Mouse (Mus musculus) neural tube, embryonic 12.5 days (tissue): ENCODE measurements around the gene Abcf2. TPM values are rescaled to one million over a fixed set of nuclear protein-coding genes. Genes with fewer than 3 reads are reported as not detected.
A peak's percentile ranks its signal among the peaks of the same experiment; 100 is the strongest.

Source experiments
- ATAC-seq: fragments of 200-750 bp; cut with Nextera tagmentation; 2 replicates; pipeline ENCODE4 v1.8.0; 2017; ENCODE audit warnings: low read depth, mild to moderate bottlenecking, moderate TSS enrichment, moderate library complexity; ENCODE audit not compliant: low FRiP score
- H3K27ac ChIP-seq: fragments of 300-500 bp; sonication (generic); 2 replicates; pipeline ENCODE4 v1.5.1; 2016
- H3K27me3 ChIP-seq: fragments of 300-500 bp; sonication (generic); replicated peaks from 2 replicates; pipeline ENCODE4 v1.6.1; 2016; ENCODE audit warnings: mild to moderate bottlenecking
- H3K36me3 ChIP-seq: fragments of 300-500 bp; sonication (generic); 2 replicates; pipeline ENCODE4 v1.6.1; 2016; ENCODE audit warnings: mild to moderate bottlenecking
- H3K4me1 ChIP-seq: fragments of 300-500 bp; sonication (generic); 2 replicates; pipeline ENCODE4 v1.6.1; 2016
- H3K4me2 ChIP-seq: fragments of 300-500 bp; sonication (generic); replicated peaks from 2 replicates; pipeline ENCODE4 v1.6.1; 2016; ENCODE audit warnings: mild to moderate bottlenecking
- H3K4me3 ChIP-seq: fragments of 300-500 bp; sonication (generic); 2 replicates; pipeline ENCODE4 v1.5.1; 2016
- H3K9ac ChIP-seq: fragments of 300-500 bp; sonication (generic); 2 replicates; pipeline ENCODE4 v1.6.1; 2016; ENCODE audit warnings: mild to moderate bottlenecking
- H3K9me3 ChIP-seq: fragments of 300-500 bp; sonication (generic); 2 replicates; pipeline ENCODE4 v1.6.1; 2016; ENCODE audit warnings: mild to moderate bottlenecking
- WGBS: fragments of 180-500 bp; shearing (Covaris S2); methylation state at CpG from one replicate; pipeline ENCODE4 v1.1.7; 2016; 5-methylcytosine and 5-hydroxymethylcytosine counted together
- polyA plus RNA-seq: library from polyadenylated mRNA; unstranded; fragments of >200 nt; fragmentation: Nextera tagmentation; extraction: Ambion mirVana; gene quantifications from 2 replicates; pipeline ENCODE4 v1.2.1, GENCODE M21; 2016

Gene Abcf2
- polyA plus RNA-seq, 1 experiment from 2014 or later, result 123 TPM

DNA sequence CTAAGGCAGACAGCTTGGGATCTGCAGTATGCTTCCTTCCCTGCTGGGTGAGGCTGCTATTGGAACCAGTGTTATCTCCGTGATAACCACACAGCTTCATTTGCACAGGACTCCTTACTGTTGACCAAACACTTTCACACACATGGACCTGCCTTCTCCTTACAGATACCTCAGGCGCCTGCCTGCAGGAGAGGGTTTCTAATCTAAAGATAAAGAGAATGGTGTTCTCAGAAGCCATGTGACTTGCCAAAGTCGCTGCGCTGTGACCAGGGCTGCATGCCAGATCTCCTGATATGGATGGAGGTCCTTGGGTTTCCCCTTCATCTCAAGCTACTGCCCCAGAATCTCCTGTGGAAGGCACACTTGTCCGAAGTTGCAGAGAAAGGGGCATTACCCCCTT is 32.1 kb upstream of the Abcf2 start:
- H3K9ac ChIP-seq, result no peak overlapping the region
- peaks cover 38% of the 10 kb centered on the region for H3K4me1 ChIP-seq
- no peak overlapping the region for H3K4me3 ChIP-seq
- H3K27me3 ChIP-seq, result no peaks in the 10 kb centered on the region
- H3K36me3 ChIP-seq, result no peaks in the 10 kb centered on the region
- 55% methylated on average over 5 of the region's 5 CpGs for WGBS
- no peak for ATAC-seq
- H3K9me3 ChIP-seq, result no peaks in the 10 kb centered on the region
- no peak overlapping the region for H3K4me2 ChIP-seq
- no peak overlapping the region for H3K27ac ChIP-seq

DNA sequence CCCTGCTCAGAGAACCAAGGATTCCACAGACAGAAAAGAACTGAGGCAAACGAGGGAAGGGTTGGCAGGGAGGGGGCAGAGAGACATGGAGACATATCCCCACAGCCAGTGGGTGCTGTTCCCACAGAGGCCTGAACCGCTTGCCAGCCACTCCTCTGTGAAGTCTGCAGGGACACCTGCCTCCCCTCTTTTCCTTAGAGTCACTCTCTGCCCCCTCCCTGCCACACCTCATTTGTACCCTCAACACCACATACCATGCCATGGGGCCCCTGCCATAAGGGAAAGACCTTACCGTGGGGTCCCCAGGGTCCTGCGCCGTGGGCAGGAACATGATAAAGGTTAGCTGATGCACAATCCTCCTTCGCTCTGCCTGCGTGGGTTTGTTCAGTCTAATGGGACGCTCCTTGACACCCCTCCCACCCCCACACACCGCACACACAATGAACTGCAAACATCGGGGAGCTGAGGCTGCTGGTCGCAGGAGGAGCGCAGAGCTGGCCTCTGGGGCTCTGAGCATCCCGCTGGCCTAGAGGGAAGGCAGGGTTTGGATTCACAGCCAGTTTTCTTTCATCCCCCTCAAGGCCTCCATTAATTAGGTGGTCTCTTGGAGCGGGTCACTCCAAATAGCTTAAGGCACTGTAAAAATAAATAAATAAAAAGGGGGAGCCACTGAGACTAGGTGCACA is 28.9 kb upstream of the Abcf2 start:
- peak overlapping the region; percentile 93 for H3K27ac ChIP-seq
- no peaks in the 10 kb centered on the region for H3K9me3 ChIP-seq
- WGBS, result 11% methylated on average over 14 of the region's 14 CpGs
- H3K4me1 ChIP-seq, result peaks cover 58% of the 10 kb centered on the region
- no peaks in the 10 kb centered on the region for H3K36me3 ChIP-seq
- peak overlapping the region; percentile 74 for H3K9ac ChIP-seq
- ATAC-seq, result no peak
- H3K27me3 ChIP-seq, result no peaks in the 10 kb centered on the region
- H3K4me2 ChIP-seq, result peak overlapping the region; percentile 93
- peak overlapping the region; percentile 49; the same call in 1 of the 2 replicates for H3K4me3 ChIP-seq

DNA sequence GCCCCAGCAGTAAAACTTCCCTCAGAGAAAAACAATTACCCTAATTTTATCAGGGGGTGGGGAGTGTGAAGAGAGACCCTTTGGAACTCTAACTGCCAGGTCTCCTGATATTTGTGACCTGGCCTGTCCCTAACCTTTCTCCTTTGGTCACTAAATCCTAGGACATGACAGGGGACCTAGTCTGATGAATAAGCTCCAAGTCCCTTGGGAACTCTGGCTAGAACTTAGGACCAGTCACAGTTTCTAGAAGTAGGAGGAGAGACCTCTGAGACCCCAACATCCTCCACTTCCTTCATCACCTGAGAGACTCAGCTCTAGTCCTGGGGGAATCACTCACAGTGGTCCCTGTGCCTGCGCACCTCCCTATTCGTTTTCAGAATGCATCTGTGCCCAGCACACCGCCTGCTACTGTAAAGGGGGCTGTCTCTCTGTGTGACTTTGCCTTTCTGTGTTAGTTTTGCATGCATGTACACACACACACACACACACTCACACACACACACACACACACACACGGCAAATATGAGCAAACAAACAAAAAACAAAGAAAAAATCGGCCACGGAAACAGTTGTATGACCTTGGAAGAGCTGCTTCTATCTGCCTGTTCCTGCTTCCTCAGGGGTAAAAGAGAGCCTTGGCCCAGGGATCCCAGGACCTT is 28.2 kb upstream of the Abcf2 start:
- Histone ChIP-seq H3K4me2 (peak overlapping the region; percentile 93), H3K9me3 (no peaks in the 10 kb centered on the region), H3K36me3 (no peaks in the 10 kb centered on the region), H3K27ac (peak overlapping the region; percentile 93), H3K4me3 (peak overlapping the region; percentile 49), H3K27me3 (0 out of 2 replicates have a peak, but pooled peaks cover 2% of the 10 kb centered on the region), H3K4me1 (peaks cover 65% of the 10 kb centered on the region), H3K9ac (peak overlapping the region; percentile 74)
- 6% methylated on average over 6 of the region's 6 CpGs for WGBS
- no peak for ATAC-seq

DNA sequence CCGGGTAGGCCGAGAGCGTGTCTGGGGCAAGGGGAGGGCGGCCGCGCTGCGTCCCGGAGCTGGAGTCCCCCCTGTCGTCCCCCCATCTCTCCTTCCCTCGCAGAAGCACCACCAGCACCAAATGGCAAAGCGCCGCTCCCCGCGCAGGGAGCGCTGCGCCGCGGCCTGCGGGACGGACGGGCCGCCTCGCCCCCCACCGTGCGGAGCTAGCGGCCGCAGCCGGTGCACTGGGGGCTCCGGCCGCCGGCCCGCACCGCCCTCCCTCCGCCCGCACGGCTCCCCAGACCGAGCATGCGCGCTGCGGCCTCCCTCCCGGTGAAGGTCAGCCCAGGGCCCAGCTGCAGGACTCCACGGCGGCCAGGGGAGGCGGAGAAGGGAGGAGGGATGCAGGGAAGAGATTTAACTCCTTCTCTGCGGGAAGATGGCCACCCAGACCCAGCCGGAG is 27.4 kb upstream of the Abcf2 start:
- Histone ChIP-seq H3K4me3 (peak overlapping the region; percentile 49), H3K9ac (peak overlapping the region; percentile 74), H3K27ac (peak overlapping the region; percentile 93), H3K27me3 (0 out of 2 replicates have a peak, but pooled peaks cover 6% of the 10 kb centered on the region), H3K36me3 (no peaks in the 10 kb centered on the region), H3K4me1 (peaks cover 68% of the 10 kb centered on the region), H3K4me2 (peak overlapping the region; percentile 93), H3K9me3 (no peaks in the 10 kb centered on the region)
- WGBS, result under 1% methylated on average over 45 of the region's 46 CpGs
- ATAC-seq, result peak; percentile 66

DNA sequence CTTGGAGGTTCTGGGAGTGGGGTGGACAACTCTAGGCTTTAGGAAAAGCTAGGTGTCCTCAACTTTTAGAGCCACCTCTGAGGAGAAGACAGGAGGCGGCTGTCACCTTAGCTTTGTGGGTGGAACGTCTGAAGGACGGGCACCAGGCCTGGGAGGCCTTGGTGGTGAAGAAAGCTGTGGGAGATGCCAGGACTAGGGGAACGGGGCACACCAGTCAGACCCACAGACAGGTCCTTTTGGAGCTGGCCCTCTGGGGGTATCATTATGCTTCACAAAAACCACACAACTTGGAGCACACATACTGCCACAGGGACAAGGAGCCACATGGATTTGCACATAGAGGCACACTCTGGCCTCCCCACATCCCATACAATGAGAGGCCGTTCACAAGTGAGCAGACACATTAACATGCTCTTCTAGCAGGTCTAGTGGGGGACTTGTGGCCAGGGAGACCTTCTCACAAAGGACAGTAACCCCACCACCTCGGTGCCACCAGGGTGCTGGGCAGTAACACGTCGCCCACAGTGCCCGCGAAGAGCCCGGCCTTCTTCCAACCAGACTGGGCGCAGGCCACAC is 26.9 kb upstream of the Abcf2 start:
- Histone ChIP-seq H3K9ac (peak overlapping the region; percentile 74), H3K9me3 (no peaks in the 10 kb centered on the region), H3K4me2 (peak overlapping the region; percentile 93), H3K27me3 (0 out of 2 replicates have a peak, but pooled peaks cover 6% of the 10 kb centered on the region), H3K27ac (peak overlapping the region; percentile 93), H3K4me1 (peaks cover 73% of the 10 kb centered on the region), H3K36me3 (no peaks in the 10 kb centered on the region), H3K4me3 (peak overlapping the region; percentile 49)
- ATAC-seq, result no peak
- 16% methylated on average over 12 of the region's 12 CpGs for WGBS

DNA sequence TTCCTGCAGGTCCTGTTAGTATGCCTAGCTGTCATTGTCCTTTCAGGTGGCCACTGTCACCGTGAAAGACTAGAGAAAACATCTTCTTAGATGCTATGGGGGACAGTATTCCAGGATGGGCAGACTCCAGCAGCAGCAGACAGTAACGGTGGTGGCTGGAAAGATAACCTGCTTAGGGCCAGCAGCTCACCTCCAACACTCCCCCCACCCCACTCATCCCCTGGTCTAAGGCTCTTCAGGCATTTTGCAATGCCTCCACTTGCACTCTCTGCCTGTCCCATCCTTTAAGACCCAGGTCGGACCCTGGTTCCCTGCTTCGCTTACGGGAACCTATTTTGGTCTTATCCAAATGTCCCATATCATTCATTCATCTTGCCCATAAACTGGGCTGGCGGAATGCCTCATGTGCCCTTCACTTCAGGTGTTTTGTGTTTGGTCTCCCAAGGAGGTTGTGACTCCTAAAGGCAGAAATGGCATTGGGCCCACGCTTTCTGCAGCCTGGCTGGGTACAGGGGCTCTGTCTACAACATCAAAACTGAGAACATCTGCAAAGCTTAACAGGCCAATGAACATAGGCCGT is 26.3 kb upstream of the Abcf2 start:
- Histone ChIP-seq H3K4me2 (peak overlapping the region; percentile 93), H3K27me3 (0 out of 2 replicates have a peak, but pooled peaks cover 6% of the 10 kb centered on the region), H3K36me3 (no peaks in the 10 kb centered on the region), H3K4me1 (peaks cover 79% of the 10 kb centered on the region), H3K9ac (peak overlapping the region; percentile 22; the same call in 1 of the 2 replicates), H3K4me3 (no peak overlapping the region), H3K27ac (peak overlapping the region; percentile 93), H3K9me3 (no peaks in the 10 kb centered on the region)
- WGBS, result 52% methylated on average over 8 of the region's 8 CpGs
- no peak for ATAC-seq

DNA sequence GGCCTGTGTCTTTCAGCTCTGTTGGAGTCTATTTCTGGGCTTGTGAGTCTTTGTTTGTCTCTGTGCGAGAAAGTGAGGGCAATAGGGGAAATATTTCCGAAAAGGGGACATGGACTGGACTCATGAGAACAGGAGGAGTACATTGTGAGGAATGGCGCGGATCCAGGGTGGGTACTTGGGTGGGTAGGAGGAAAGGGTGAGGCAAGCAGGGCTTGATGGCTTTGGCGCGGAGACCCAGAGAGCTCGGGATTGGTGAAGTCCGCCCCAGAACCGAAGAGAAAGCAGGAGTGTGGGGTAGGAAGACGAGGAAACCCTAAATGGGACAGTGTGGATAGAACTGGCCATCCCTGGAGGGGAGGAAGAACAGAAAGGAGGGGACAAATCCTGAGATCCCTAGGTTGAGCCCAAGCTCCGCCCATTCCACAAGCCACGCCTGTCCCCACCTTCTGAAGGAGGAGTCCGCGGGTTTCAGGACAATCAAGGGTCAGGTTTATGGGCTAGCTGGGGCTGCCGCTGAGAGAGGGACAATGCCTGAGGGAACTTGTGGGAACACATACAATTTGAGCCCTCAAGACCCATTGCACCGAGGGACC is 25.6 kb upstream of the Abcf2 start:
- Histone ChIP-seq H3K4me2 (peak overlapping the region; percentile 93), H3K9ac (peak overlapping the region; percentile 83), H3K4me3 (peak overlapping the region; percentile 59), H3K4me1 (peaks cover 86% of the 10 kb centered on the region), H3K27me3 (0 out of 2 replicates have a peak, but pooled peaks cover 6% of the 10 kb centered on the region), H3K36me3 (no peaks in the 10 kb centered on the region), H3K27ac (peak overlapping the region; percentile 93), H3K9me3 (no peaks in the 10 kb centered on the region)
- 2% methylated on average over 16 of the region's 16 CpGs for WGBS
- peak; percentile 17; the same call in 1 of the 2 replicates for ATAC-seq

DNA sequence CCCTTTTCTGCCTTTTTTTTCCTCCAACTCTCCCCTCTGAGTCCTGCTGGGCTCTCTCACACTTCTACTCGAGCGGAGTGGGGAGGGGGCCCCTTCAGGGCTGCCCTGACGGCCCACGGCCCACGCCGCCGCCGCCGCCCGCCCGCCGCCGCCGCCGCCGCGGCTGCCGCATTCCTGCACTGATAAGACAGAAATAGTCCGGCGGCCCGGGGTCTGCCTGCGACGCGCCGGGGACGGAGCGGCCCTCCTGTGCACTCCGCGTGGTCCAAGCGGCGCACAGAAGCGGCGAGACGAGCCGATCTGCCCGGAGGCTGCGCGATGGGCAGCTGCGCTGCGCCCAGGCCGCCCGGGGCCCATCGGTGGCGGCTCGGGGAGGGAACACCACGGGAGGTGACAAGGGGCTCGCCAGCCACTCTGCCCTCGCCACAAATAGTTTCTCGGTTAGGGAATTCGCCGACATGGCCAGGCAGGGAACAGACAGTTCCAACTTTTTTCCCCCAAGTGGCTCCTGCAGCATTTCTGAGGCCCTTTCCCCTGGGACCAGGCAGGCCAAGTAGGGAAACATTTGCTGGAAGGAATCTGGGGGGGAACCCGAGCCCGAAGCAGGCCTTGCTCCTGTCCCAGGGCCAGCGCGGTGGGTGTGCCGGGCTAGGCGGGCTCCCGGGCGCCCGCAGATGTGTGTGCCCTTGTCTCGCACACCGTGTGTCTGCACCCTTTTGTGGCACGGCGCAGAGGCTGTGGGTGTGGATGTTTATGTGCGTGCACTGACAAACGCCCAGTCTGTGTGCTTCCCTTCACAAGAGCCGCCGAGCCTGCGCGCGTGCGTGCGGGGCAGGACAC is 24.9 kb upstream of the Abcf2 start:
- peak overlapping the region; percentile 93 for H3K27ac ChIP-seq
- H3K4me1 ChIP-seq, result peaks cover 86% of the 10 kb centered on the region
- H3K4me3 ChIP-seq, result peak overlapping the region; percentile 59
- peak overlapping the region; percentile 83 for H3K9ac ChIP-seq
- under 1% methylated on average over 73 of the region's 73 CpGs for WGBS
- H3K27me3 ChIP-seq, result 0 out of 2 replicates have a peak, but pooled peaks cover 6% of the 10 kb centered on the region
- peak overlapping the region; percentile 93 for H3K4me2 ChIP-seq
- no peaks in the 10 kb centered on the region for H3K36me3 ChIP-seq
- peak; percentile 13; the same call in 1 of the 2 replicates for ATAC-seq
- H3K9me3 ChIP-seq, result no peaks in the 10 kb centered on the region

DNA sequence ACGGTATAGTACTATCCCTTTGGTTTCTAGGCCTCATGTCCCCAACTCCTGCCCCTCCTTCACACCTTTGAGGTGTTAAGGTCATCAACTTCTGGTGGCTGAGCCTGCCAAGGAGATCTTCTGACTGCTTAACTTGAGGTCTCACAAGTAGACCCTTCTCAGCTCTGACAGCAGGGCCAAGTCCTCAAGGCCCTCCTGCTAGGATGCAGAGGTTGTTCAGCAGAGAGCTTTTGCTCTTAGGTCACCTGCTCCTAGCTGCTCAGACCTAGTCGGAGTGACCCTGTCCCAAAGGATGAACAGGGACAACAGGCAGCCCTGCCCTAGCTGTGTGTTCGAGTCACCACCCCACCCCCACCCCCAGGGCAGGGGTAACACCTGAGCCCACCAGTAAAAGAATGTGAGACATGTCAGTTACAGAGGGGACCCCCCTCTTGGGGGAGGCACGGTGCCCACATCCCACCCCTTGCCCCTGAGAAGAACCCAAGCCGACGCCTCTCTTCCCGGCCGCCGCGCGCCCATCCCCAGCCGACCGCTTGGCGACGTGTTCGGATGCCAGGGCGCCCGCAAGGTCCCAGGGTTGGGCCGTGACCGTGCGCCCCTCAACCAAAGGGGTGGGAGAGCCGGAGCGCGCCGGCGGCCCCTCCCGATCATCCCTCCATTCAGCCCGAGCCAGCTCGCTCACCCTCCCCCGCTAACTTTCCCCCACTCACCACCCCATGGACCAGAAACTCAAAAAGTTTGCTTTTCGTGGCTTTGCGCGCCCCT is 24.0 kb upstream of the Abcf2 start:
- peak overlapping the region; percentile 93 for H3K4me2 ChIP-seq
- H3K9me3 ChIP-seq, result no peaks in the 10 kb centered on the region
- H3K27ac ChIP-seq, result peak overlapping the region; percentile 93
- H3K36me3 ChIP-seq, result no peaks in the 10 kb centered on the region
- 0 out of 2 replicates have a peak, but pooled peaks cover 6% of the 10 kb centered on the region for H3K27me3 ChIP-seq
- H3K4me3 ChIP-seq, result peak overlapping the region; percentile 59
- peak overlapping the region; percentile 83 for H3K9ac ChIP-seq
- WGBS, result 2% methylated on average over 33 of the region's 33 CpGs
- ATAC-seq, result no peak
- peaks cover 86% of the 10 kb centered on the region for H3K4me1 ChIP-seq

DNA sequence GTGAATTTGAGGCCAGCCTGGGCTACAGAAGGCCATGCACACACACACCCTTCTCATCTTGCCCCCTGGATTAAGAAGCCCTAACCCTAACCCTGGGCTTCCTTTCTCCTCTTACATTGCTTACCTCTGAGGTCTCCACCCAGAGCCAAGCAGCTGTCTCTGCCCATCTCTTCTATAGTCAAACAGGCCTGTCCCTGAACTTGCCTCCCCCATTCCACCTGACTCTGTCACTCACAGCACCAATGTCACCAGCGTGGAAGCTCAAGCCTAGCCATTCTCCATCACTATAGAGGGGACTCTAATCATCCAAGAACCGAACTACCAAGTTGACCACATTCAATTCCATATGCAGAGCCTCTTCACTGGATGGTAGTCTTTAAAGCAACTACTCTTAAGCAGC is 23.0 kb upstream of the Abcf2 start:
- H3K9me3 ChIP-seq, result no peaks in the 10 kb centered on the region
- H3K36me3 ChIP-seq, result peaks cover 4% of the 10 kb centered on the region; the same call in 1 of the 2 replicates
- no peak overlapping the region for H3K9ac ChIP-seq
- H3K4me1 ChIP-seq, result peaks cover 86% of the 10 kb centered on the region
- no peak overlapping the region for H3K27ac ChIP-seq
- ATAC-seq, result no peak
- WGBS, result 70% methylated on average over 2 of the region's 2 CpGs
- peak overlapping the region; percentile 93 for H3K4me2 ChIP-seq
- H3K4me3 ChIP-seq, result no peak overlapping the region
- 0 out of 2 replicates have a peak, but pooled peaks cover 6% of the 10 kb centered on the region for H3K27me3 ChIP-seq
